Mouse (Mus musculus): Measurements from ENCODE around the gene Pafah2.

Gene Pafah2

DNA sequence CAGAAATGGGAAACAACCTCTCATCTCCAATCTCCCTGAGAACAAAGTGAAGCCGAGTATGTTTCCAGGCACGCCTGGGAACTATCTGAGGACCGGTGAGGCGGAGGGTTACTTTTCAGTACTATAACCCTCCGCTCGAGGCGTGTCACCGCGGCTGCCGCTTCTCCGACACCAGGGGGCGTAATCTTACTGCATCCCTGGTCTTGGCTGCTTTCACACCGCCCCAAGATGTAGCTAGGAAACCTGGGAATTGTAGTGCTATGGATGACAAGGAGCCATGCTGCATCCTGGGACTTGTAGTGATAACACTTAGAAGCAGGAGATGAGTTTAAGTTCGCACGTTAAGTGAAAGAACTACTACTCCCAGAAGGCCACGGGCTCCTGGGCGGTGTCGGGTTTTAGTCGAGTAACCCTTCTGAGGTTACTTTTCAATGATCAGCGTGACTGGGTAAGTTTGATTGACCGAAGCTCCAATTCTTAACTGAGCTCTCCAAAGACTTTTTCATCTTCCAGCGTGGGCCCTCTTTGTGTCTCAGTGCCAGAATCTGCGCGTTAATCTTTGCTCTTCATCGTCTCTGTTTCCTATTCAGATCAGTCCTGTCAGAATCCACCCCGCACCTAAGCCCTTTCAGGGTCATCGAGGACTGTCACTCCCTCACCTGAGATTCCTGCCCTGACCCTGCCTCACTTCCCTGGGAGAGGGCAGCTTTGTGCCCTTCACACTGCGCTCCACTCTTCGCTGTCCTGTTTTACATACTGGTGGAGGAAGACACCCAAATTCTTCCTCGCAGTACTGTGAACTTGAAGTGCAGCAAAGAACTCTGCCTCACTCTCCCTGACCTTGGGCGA is at the start of gene Pafah2:
Gene Pafah2 (plus strand): TSS at position 344 of the 849 bp plus-strand sequence.
- POLR2A ChIA-PET: interaction anchor here in 3 of 4 experiments (0.6 to 10.1 kb wide), 56 partner anchors 9 to 485 kb away, joined by 3 to 181 read pairs (median 4); partner anchors contain the start of genes Cep85 (in 2 of the 3), Stmn1 (in 2 of the 3), Trim63 (in 2 of the 3) and Man1c1 (in 1 of the 3)
- CTCF ChIA-PET: interaction anchor here (0.5 to 3.3 kb wide), 86 partner anchors 9 to 1797 kb away, joined by 3 to 71 read pairs (median 4); partner anchors contain the start of genes Stmn1 (in 2 of the 4), Aunip (in 1 of the 4), Cep85 (in 1 of the 4) and Mtfr1l (in 1 of the 4)

DNA sequence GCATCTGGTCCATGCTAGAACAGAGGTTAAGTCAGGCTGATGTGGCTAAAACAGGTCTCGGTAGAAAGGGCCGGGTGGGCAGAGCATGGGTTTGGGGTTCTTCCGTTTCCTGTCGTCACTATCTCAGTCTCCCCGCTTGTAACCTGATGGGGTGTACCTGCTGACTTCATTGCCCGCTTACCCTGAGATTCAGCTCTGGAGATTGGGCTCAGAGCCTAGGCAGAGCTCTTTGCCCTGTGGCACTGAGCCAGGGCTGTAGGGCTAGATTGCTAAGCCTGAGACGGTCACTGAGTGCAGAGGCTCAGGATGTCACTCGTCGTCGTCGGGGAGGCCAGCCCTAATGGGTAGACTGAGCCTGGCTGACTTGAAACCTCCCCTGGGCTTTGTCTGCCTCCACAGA is 48.0 kb upstream of the Pafah2 start:
- CTCF ChIA-PET: interaction anchor here in 1 of 4 experiments (1.4 kb wide), 1 partner anchor 9 kb away, joined by 5 read pairs; no protein-coding TSS in a partner anchor
- POLR2A ChIA-PET: interaction anchor here in 2 of 4 experiments (1.0 to 6.5 kb wide), 10 partner anchors 8 to 33 kb away, joined by 3 to 61 read pairs (median 8); partner anchors contain the start of gene Trim63 (in 1 of the 2)

- ChIA-PET POLR2A (interaction anchor here in 2 of 4 experiments (1.0 to 6.5 kb wide), 7 partner anchors 12 to 33 kb away, joined by 3 to 47 read pairs (median 7); partner anchors contain the start of gene Trim63 (in 1 of the 2)), CTCF (interaction anchor here in 1 of 4 experiments (1.4 kb wide), 1 partner anchor 8 kb away, joined by 5 read pairs; no protein-coding TSS in a partner anchor)
These were observed 47.6 kb upstream of the Pafah2 start for GRCm38 (mm10) chr4:134348545-134348944.

GRCm38 (mm10) chr4:134349829-134350228 is 46.3 kb upstream of the Pafah2 start:
- ChIA-PET POLR2A (interaction anchor here (0.6 to 6.5 kb wide), 37 partner anchors 9 to 1389 kb away, joined by 3 to 47 read pairs (median 5); partner anchors contain the start of genes Cep85 (in 1 of the 4), Pdik1l (in 1 of the 4), Stmn1 (in 1 of the 4) and Trim63 (in 1 of the 4)), CTCF (interaction anchor here in 3 of 4 experiments (0.5 to 1.5 kb wide), 6 partner anchors 26 to 365 kb away, joined by 3 read pairs; partner anchors contain the start of gene Pdik1l (in 1 of the 3))

GRCm38 (mm10) chr4:134350641-134351040 is 45.5 kb upstream of the Pafah2 start:
- POLR2A ChIA-PET: interaction anchor here (0.6 to 6.5 kb wide), 40 partner anchors 8 to 451 kb away, joined by 3 to 47 read pairs (median 5); partner anchors contain the start of genes Cep85 (in 1 of the 4), Pdik1l (in 1 of the 4), Stmn1 (in 1 of the 4) and Trim63 (in 1 of the 4)

DNA sequence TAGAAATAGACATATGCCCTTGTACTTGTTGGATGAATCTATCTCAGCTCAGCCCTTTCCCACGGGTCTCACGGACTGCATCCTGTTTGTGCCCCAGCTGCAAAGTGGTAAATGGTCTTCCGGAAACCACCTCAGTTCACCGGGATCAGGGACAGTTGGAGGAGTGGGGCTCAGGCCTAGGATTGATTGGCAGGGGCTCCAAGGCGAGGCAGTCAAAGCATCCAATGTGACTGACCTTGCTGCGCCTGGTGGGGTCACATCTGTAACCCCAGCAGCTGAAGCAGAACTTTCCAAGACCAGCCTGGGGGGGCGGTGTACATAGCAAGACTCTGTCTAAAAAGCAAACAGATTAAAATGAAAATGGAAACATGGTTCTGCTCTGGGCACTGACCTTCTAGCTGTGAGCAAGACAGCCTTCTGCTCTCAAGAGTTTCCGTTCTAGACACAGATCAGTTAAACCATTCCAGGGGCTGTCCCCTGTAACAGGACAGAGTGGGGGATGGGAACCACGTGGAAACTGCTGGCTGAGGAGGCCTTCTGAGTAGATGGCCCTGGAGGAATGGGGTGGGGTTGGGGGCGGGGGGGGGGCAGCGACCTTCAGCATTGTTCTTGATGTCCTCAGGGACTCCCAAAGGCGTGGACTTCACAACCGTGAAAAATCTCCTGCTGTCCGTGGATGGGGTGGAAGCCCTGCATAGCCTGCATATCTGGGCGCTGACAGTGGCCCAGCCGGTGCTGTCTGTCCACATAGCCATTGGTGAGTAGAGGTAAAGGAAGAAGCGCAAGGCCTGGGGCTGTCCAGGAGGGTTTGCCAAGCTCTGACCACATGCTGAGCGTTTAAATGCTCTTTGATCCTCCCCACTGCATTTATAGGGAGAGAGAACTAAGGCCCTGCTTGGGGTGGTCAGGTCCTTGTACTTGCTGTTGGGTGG is 44.5 kb upstream of the Pafah2 start:
- ChIA-PET POLR2A (interaction anchor here (0.6 to 6.5 kb wide), 29 partner anchors 7 to 1010 kb away, joined by 3 to 47 read pairs (median 4); partner anchors contain the start of genes Slc30a2 (in 2 of the 4), Cep85 (in 1 of the 4), Mtfr1l (in 1 of the 4) and Pdik1l (in 1 of the 4)), CTCF (interaction anchor here (0.6 to 1.0 kb wide), 6 partner anchors 31 to 172 kb away, joined by 3 to 5 read pairs (median 3); partner anchors contain the start of genes Grrp1 (in 1 of the 4) and Trim63 (in 1 of the 4))

More at GRCm38 (mm10) chr4:134350641-134351040, 45.5 kb upstream of the Pafah2 start:
- CTCF ChIA-PET: interaction anchor here in 2 of 4 experiments (0.6 to 1.5 kb wide), 4 partner anchors 23 to 45 kb away, joined by 3 read pairs; no protein-coding TSS in a partner anchor

GRCm38 (mm10) chr4:134352261-134352707 is 43.8 kb upstream of the Pafah2 start:
- ChIA-PET POLR2A (interaction anchor here (0.5 to 6.5 kb wide), 19 partner anchors 9 to 1820 kb away, joined by 3 to 47 read pairs (median 4); partner anchors contain the start of genes Slc30a2 (in 3 of the 4), Cep85 (in 1 of the 4), E2f2 (in 1 of the 4) and Mtfr1l (in 1 of the 4)), CTCF (interaction anchor here in 3 of 4 experiments (0.6 to 0.7 kb wide), 7 partner anchors 11 to 808 kb away, joined by 3 to 7 read pairs (median 4); partner anchors contain the start of gene Grrp1 (in 1 of the 3))

GRCm38 (mm10) chr4:134352929-134353328 is 43.2 kb upstream of the Pafah2 start:
- POLR2A ChIA-PET: interaction anchor here in 3 of 4 experiments (0.5 to 6.5 kb wide), 17 partner anchors 9 to 1819 kb away, joined by 3 to 47 read pairs (median 5); partner anchors contain the start of genes Pdik1l (in 2 of the 3), Slc30a2 (in 2 of the 3), Cep85 (in 1 of the 3) and E2f2 (in 1 of the 3)

GRCm38 (mm10) chr4:134353527-134354409 is 42.4 kb upstream of the Pafah2 start:
- POLR2A ChIA-PET: interaction anchor here in 2 of 4 experiments (0.7 to 6.5 kb wide), 10 partner anchors 9 to 167 kb away, joined by 3 to 47 read pairs (median 6); partner anchors contain the start of genes Pdik1l (in 2 of the 2), Slc30a2 (in 2 of the 2), Cep85 (in 1 of the 2) and Trim63 (in 1 of the 2)
- CTCF ChIA-PET: interaction anchor here in 2 of 4 experiments (0.6 kb wide), 2 partner anchors 40 to 123 kb away, joined by 3 read pairs; no protein-coding TSS in a partner anchor

More at GRCm38 (mm10) chr4:134352929-134353328, 43.2 kb upstream of the Pafah2 start:
- CTCF ChIA-PET: interaction anchor here in 3 of 4 experiments (0.6 to 0.7 kb wide), 9 partner anchors 9 to 809 kb away, joined by 3 to 7 read pairs (median 3); no protein-coding TSS in a partner anchor

DNA sequence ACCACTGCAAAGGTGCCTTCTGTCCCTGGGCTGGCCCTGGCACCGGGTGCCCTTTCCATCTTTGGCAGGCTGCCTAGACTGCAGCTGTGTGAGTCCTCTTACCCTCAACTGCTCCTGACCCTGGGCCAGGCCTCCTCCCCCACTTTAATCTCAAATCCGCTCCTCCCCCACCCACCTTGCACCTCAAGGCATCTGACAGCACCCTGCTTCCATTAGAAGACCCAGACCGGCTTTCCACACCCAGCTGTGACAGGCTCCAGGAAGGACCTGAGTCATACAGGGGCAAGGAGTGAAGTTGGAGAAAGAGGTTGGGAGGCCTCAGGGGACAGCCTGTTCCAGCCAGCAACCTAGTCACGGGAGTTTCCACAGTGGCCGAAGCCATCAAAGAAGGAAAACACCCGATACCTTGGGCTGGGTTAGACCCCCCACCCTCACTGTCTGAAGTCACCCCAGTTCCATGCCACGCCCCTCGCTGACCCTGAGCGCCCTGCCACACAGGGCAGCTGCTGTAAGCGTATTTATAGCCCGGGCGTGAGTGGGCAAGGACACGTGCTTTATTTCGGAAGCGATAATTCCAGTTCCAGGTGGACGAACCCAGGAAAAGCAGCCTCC is 40.2 kb upstream of the Pafah2 start:
- ChIA-PET POLR2A (interaction anchor here in 3 of 4 experiments (0.6 to 4.9 kb wide), 20 partner anchors 8 to 587 kb away, joined by 3 to 61 read pairs (median 4); partner anchors contain the start of genes Slc30a2 (in 3 of the 3), Cep85 (in 1 of the 3) and Trim63 (in 1 of the 3)), CTCF (interaction anchor here in 3 of 4 experiments (0.6 to 3.0 kb wide), 12 partner anchors 8 to 169 kb away, joined by 3 to 21 read pairs (median 4); partner anchors contain the start of genes Cep85 (in 1 of the 3) and Slc30a2 (in 1 of the 3))

DNA sequence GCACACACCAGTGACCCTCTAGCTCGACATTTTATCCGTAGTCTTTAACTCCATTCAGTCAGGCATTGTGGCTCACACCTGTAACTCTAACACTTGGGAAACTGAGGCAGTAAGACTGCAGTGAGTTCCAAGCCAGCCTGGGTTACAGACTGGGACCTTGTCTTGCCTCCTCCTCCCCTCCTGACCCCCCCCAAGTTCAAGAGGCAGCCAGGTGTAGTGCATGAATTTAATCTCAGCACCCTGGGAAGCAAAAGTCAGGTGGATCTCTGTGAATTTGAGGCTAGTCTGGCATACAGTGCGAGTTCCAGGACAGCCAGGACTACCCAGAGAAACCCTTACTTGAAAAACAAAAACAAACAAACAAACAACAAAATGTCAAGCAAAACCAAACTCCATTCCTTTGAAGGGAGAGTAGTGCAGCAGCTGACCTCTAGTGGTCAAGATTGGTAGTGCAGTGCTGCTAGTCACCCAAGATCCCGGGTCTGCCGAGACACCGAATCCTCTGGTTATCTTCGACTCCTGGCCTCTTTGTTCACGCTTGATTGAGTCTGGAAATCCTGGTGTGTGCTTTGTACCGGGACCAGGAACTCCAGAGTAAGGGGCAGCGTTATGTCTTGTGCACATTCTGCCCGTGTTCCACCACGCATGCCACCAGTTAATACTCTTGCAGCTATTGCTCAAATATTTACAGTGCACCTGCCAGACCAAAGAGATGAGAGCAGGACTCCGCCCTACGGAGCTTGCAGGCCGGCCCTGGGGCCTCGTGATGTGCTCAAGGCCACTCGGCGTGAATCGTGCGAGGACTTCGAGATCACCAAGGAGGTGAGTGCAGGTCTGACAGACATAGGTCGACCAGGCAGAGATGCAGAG is 39.3 kb upstream of the Pafah2 start:
- CTCF ChIA-PET: interaction anchor here (0.6 to 3.0 kb wide), 21 partner anchors 9 to 811 kb away, joined by 3 to 21 read pairs (median 4); partner anchors contain the start of genes Cep85 (in 1 of the 4), Nudc (in 1 of the 4) and Slc30a2 (in 1 of the 4)
- POLR2A ChIA-PET: interaction anchor here in 3 of 4 experiments (0.6 to 4.9 kb wide), 20 partner anchors 9 to 458 kb away, joined by 3 to 61 read pairs (median 6); partner anchors contain the start of genes Slc30a2 (in 3 of the 3), Trim63 (in 2 of the 3) and Cep85 (in 1 of the 3)

GRCm38 (mm10) chr4:134357461-134357771 is 38.7 kb upstream of the Pafah2 start:
- POLR2A ChIA-PET: interaction anchor here in 3 of 4 experiments (0.5 to 4.9 kb wide), 16 partner anchors 9 to 565 kb away, joined by 3 to 61 read pairs (median 6); partner anchors contain the start of genes Slc30a2 (in 3 of the 3) and Trim63 (in 2 of the 3)
- CTCF ChIA-PET: interaction anchor here in 3 of 4 experiments (0.5 to 3.0 kb wide), 16 partner anchors 9 to 811 kb away, joined by 3 to 21 read pairs (median 4); partner anchors contain the start of genes Nudc (in 1 of the 3) and Slc30a2 (in 1 of the 3)

DNA sequence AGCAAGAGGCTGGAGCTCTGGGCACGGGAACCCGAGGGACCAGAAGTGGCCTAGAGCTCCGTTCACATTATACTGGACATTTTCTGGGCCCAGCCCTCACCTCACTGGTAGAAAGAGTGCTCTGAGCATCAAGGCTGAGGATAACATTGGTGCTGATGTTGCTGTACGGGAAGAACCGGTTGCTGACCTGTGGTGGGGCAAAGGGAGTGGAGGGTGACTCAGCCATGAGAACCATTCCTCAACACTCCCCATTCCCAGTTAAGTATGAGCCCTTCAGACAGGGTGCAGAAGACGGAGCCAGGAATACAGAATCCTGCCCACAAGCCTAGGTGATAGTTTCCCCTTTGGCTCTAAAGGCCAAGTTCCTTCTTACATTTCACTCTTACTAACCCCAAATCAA is 36.5 kb upstream of the Pafah2 start:
- ChIA-PET POLR2A (interaction anchor here in 2 of 4 experiments (0.9 to 4.9 kb wide), 9 partner anchors 8 to 43 kb away, joined by 3 to 28 read pairs (median 4); partner anchors contain the start of gene Slc30a2 (in 1 of the 2)), CTCF (no interaction called here)
